Mouse (Mus musculus) ovary, postnatal 36 days (tissue): ENCODE measurements around the gene Ctxn1.

Source experiments
- DNase-seq: peaks from one replicate; pipeline ENCODE4 v3.0.0; 2022; ENCODE audit warnings: low spot score, mixed read lengths

The Ctxn1 gene

DNA sequence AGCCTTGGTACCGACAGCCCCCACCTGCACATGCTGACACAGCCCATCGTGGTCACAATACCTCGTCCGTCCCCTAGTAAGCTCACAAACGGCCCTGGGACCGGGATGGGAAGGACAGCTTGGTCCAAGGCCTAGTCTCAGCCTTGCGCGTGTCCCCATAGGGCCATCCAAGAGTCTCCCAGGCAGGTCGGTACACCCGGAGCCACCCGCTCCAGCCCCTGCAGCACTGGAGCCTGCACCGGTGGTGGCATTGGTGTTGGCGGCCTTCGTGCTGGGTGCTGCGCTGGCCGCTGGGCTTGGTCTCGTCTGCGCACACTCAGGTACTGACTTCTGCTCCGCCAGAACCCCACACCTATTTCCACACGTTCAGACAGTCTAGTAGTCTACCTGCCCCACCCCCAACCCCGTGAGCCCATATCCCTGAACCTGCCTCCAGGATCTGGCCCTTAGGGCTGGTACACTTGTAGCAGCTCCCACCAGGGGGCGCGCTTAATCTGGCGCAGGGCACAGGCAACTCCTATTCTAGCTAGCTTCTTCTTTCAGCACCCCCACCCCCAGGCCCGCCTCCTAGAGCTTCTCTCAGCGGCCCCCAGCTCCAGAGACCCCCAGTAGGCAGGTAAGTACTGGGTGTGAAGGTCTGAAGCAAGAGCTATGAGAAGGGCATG, 8.6 kb downstream of the Ctxn1 start:
- DNase-seq = peak; percentile 82

DNA sequence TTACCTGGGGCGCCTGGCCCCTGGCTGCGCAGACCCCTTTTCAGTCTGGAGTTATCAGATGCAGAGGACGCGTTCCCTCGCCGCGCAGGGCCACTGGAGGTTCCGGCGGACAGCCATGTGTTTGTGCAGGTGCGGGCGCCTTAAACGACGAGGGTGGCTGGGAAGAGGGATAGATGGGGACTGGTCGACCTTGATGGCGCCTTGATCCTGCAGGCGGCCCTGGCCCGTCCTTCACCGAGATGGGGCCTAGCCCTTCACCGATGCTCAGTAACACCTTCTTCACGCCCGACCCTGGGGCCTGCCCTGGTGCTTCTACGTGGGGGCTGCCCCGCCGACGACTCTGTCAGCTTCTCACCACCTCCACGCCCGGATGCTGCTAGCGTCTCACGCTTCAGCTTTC, 9.9 kb downstream of the Ctxn1 start:
- DNase-seq = peak; percentile 71

- DNase-seq = peak; percentile 54
These were observed 11.0 kb downstream of the Ctxn1 start, which contains the start of gene Tgfbr3l for GRCm38 (mm10) chr8:4247951-4248540. Gene Tgfbr3l, plus strand, starts transcription at chr8:4248214.

DNA sequence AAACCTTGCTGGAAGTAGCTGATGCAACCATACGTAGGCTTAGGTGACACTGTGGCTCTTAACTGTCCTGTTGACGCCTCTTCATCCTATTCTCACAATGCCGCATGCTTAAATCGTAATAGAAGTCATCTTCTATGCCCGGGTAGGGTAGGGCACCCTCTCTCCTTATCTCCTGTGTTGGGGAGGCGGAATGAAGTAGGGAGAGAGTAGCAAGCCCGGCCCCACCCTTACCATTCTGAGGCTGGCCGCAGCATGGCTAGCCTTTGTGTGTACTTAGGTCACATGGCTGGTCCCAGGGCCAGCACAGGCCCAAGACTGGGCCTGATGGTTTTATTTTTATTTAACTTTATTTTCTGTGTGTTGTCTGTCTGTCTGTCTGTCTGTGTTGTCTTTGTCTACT, 11.8 kb downstream of the Ctxn1 start:
- no peak for DNase-seq

- DNase-seq = no peak
These were observed 13.3 kb downstream of the Ctxn1 start for GRCm38 (mm10) chr8:4245737-4246136.

GRCm38 (mm10) chr8:4245061-4245460, 14.0 kb downstream of the Ctxn1 start:
- no peak for DNase-seq

DNA sequence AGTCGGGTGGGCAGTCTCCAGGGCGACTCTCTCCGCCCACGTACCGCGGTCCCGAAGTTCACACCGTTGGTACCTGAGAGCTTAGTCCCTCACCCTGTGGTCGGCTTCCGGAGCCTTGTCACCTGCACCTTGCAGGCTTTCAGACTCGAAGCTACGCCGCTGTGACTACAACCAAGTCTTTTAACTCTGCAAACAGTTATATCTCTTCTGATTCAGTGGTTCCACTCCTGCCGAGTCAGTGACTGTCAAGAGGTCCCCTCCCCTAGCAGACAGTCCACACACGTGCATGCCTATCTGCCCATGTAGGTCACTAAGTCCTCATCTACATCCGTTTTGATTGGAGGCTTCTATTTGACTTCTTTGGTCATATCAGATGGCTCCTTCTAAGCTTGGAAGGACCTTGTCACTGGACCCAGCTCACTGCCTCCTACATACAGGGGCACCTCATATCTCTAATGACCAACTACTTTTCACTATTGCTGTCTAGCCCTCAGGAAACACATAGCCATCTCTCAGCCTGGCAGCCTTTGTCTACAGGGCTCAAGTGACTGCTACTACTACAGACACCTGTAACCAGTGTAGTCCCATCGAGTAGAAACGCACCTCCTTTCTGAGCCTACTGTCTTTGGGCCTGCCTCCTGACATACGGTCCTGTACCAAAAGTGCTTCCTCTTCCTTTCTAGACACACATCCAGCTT, 19.7 kb downstream of the Ctxn1 start:
- DNase-seq = no peak

DNA sequence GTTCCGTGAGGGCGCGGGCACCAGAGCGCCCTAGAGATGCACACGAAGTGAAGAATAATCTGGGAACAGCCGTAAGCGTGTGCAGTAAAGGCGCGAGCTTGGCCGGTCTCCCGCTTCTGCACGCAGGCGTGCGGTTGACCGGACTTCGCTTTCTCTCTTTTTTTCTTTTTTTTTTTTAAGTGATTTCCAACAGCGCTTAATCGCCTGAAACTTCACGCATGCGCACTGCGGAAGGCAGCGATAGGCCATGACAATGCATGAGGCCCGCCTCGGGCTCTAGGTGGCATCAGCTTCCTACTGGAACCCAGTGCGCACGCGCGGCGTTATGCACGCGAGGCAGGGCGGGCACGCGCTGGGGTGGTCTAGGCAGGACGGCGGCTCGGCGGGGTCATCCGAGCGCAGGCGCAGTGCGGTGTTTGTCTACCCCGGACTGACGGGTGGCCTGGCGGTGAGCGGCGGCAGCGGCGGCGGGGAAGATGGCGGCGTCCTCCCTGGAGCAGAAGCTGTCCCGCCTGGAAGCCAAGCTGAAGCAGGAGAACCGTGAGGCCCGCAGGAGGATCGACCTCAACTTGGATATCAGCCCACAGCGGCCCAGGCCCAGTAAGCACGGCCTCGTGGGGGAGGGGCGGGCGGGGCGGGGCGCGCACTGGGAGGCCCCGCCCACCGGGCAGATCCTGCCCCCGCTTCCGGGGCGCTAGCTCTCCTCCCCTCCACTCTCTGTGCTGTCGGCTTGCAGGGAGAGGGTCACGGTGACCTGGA, 20.5 kb downstream of the Ctxn1 start, which contains the start of the genes Map2k7 and Gm49320:
Gene Map2k7, plus strand, starts transcription at position 307 of the 759 bp plus-strand sequence.
Gene Gm49320, plus strand, starts transcription at position 432 of the 759 bp plus-strand sequence.
- DNase-seq = peak; percentile 100

DNA sequence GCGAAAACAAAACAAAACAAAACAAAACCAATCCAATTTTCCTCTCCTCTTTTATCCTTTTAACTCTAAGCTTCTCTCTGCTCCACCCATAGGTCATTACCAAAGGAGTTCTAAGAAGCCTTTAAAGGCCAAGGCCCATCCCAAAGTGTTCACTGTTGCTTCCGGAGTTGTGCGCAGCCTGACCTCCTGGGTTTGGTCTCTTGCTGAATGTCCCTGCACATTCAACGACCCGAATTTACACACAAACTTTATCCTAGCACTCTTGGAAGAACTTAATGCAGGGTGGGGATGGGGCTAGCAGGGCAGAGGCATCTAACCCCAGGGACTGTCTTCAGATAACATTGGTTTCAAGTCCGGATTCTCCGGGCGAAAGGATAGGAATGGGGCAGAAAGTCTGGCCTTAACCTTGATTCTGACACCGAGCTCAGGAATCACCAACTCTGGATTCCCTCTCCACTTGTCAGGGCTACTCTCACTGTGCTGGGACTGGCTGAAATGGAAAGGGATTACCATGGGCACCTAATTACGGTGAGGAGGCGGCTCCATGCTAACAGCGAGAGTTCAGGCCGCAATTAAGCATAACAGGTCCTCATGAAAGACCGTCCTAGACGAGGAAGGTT, 21.1 kb downstream of the Ctxn1 start:
- no peak for DNase-seq

GRCm38 (mm10) chr8:4230612-4231351, 28.3 kb downstream of the Ctxn1 start:
- no peak for DNase-seq

- DNase-seq = no peak
These were observed 29.3 kb downstream of the Ctxn1 start for GRCm38 (mm10) chr8:4229784-4230183.

DNA sequence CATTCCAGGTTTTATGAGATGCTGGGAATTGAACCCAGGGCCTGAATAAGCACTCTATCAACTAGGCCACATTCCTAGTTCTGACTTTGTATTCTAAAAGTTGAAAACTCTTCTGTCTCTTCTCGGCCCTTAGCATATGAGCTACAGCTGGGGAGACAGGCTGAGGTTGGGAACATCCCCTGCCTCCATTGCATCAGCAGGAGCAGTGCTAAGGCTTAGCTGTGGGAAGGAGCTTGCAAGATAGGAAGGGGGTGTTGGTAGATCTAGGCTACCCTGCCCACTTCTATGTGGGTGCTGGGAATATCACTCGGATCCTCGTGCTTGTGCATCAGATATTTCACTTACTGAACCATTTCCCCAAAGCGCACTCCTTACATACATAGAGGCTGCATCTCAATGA, 31.2 kb downstream of the Ctxn1 start:
- no peak for DNase-seq

- DNase-seq = peak; percentile 60
These were observed 32.2 kb downstream of the Ctxn1 start, which contains the start of gene Lrrc8e for GRCm38 (mm10) chr8:4226739-4227347. Gene Lrrc8e, plus strand, starts transcription at chr8:4226827.

DNA sequence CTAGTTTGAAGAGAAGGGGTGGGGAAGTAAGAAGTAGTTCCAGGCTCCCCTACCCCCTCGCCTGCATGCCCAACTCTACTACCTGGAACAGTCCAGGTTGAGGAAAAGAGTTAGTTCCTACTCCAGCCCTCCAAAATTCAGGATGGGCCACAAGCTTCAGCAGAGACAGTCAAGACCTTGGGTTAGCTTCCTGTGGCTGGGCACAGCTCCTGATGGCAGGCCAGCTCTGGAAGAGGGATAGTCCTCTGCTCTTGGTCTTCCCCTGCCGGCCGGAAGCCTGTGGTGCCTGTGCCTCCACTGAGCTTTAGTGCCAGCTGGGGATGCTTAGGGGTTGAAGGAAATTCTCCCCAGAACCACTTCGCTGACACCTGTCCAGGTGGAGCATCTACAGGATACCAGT, 32.8 kb downstream of the Ctxn1 start:
- DNase-seq = no peak

- no peak for DNase-seq
These were observed 37.0 kb downstream of the Ctxn1 start for GRCm38 (mm10) chr8:4222059-4222458.

- no peak for DNase-seq
These were observed 39.5 kb downstream of the Ctxn1 start for GRCm38 (mm10) chr8:4219617-4220016.

DNA sequence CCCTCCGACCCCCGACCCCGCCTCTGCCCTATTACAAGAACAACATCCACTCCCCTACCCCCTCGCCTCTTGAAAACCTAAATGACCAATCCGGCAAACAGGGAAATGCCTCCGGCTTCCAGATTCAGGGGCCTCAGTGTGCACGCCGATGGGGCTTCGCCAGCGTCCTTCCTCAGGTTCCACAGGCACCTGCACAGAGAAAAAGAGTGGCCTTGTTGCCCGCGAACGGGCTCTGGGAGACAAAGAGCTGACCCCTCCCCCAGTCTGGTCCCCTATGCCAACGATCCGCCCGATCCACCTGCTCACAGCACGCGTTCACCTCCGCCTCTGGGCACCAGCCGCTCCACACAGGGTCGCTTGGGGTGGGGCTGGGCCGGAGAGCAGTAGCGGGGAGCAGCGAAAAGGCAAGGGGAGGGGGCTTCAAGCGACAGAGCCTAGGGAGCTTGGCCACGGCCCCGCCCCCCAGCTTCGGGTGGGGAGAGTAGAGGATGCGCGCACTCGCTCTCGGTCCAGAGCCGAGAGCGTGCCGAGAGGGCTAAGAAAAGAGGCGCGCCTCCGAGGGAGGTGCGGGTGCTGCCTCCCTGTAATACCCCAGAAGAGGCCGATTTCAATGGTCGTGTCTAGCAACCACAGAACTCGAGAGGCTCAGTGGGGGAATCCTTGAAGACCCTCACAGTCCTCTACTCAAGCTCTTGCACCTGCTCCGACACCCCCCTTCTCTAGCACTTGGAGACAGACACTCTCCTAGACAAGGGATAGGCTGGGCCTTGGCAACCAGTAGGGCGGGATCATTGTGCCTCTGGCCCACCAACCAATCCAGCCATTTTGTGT, 42.1 kb downstream of the Ctxn1 start, which contains the start of gene Prr36:
Gene Prr36, minus strand, starts transcription at position 669 of the 831 bp plus-strand sequence.
- DNase-seq = peak; percentile 41

DNA sequence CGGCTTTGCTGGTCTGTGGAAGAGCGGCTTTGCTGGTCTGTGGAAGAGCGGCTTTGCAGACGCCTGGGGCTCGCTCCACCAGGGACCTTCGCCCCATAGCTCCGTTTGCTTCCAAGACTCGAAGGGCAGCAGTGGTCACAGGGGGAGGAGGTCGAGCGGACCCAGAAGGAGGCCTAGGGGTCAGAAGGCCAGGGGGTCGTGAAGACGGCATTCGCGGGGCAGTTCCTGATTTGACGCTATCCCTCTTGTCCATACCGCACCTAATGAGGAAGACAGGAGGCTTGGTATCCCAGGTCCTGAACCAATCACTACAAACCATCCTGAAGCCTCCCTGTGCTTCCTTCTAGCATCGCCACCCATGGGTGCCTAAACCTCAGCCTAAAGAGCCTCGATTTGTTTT, 42.8 kb downstream of the Ctxn1 start:
- no peak for DNase-seq
